Mouse (Mus musculus) heart, adult 2 months (tissue): ENCODE measurements at regions not wholly inside any gene's neighbourhood (a gene's known extent, or its start where the extent isn't known, plus 50 kb on each side); places are given as distances from the start of the nearest gene placed in this dataset.

Source experiments
- DNase-seq, 2 experiments: peaks; one replicate each; pipeline ENCODE4 v3.0.0; 2021
- H3K27ac ChIP-seq: fragments of 200-600 bp; 2 replicates; pipeline ENCODE4 v1.8.1; 2022
- H3K27me3 ChIP-seq: fragments of 200-500 bp; 2 replicates; pipeline ENCODE4 v1.6.1; 2012; ENCODE audit warnings: mild to moderate bottlenecking, low read length, inconsistent platforms, mixed read lengths; ENCODE audit not compliant: control insufficient read depth, insufficient read depth
- H3K36me3 ChIP-seq: fragments of 200-500 bp; 2 replicates; pipeline ENCODE4 v1.6.1; 2012; ENCODE audit warnings: low read length, inconsistent platforms; ENCODE audit not compliant: control insufficient read depth, insufficient read depth
- H3K4me1 ChIP-seq: fragments of 200-500 bp; 2 replicates; pipeline ENCODE4 v1.6.1; 2011; ENCODE audit warnings: low read length; ENCODE audit not compliant: control insufficient read depth, insufficient read depth
- H3K4me3 ChIP-seq: fragments of 200-600 bp; 2 replicates; pipeline ENCODE4 v1.8.1; 2022
- H3K79me2 ChIP-seq: fragments of 200-500 bp; replicated peaks from 2 replicates; pipeline ENCODE4 v1.6.1; 2012; ENCODE audit warnings: mild to moderate bottlenecking, inconsistent platforms, low read length, moderate library complexity, mixed read lengths; ENCODE audit not compliant: control insufficient read depth, insufficient read depth
- H3K9ac ChIP-seq: fragments of 200-500 bp; 2 replicates; pipeline ENCODE4 v1.6.1; 2012; ENCODE audit warnings: low read depth, mild to moderate bottlenecking, control low read depth, inconsistent platforms, low read length, mixed read lengths
- CTCF ChIP-seq: fragments of 200-600 bp; IDR thresholded peaks from 2 replicates; pipeline ENCODE4 v1.8.1; 2022; ENCODE audit warnings: antibody characterized with exemption, mild to moderate bottlenecking, moderate library complexity
- EP300 ChIP-seq: fragments of 200-500 bp; IDR thresholded peaks from 2 replicates; pipeline ENCODE4 v1.6.1; 2011; ENCODE audit warnings: low read depth, low read length, control low read depth; ENCODE audit not compliant: insufficient read depth
- POLR2A ChIP-seq: fragments of 200-500 bp; IDR thresholded peaks from 2 replicates; pipeline ENCODE4 v1.6.1; 2011; ENCODE audit warnings: mild to moderate bottlenecking, low read depth, low read length, control low read depth; ENCODE audit not compliant: insufficient read depth
- WGBS: fragments of 180-500 bp; shearing (Covaris S2); methylation state at CpG from one replicate; pipeline ENCODE4 v1.1.7; 2018; 5-methylcytosine and 5-hydroxymethylcytosine counted together
- intact Hi-C: fragments of 180-260 bp; cut with DNase I; formaldehyde crosslinking; loops from one replicate; pipeline ENCODE4 v1.15.1; 2025

DNA sequence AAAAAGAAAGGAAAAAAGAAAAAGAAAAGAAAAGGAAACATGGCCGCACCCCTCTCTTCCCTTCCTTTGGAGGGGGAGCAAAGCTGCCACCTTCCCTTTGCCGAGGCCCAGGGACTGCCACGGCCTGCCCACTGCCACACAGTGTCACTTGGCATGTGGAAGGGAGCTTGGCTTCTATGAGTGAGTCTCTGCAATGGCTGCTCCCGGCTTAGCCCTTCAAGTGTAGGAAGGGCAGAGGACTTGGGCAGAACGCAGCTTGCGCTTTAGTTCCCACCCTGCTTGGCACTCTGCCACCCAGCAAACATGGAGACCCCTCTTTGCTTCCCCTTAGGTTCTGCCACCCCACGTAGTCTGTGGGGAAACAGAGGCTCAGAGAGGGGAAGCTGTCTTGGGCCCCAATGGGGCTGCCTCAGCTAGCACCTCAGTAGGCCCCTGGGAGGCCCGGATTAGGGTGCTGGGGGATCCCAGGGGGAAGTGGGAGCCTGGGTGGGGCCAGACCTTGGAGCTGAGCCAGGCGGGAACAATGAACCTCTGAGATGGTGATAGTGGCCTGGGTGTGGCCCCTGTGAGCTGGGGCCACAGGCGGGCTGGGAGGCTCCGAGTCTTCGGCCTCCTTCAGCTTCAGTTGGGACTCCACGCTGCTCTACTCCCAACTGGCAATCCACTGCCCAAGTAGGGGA, 57.7 kb upstream of the Tmem189 start:
- H3K79me2 ChIP-seq, result no peaks in the 10 kb centered on the region
- intact Hi-C loops, result no loop called here
- H3K9ac ChIP-seq, result no peak overlapping the region
- H3K4me3 ChIP-seq, result no peak overlapping the region
- no peak for TF ChIP-seq POLR2A
- no peak for TF ChIP-seq EP300
- no peak for TF ChIP-seq CTCF
- 0 out of 2 replicates have a peak, but pooled peaks cover 1% of the 10 kb centered on the region for H3K4me1 ChIP-seq
- no peak overlapping the region for H3K27ac ChIP-seq
- DNase-seq, result no peak
- WGBS, result 66% methylated on average over 12 of the region's 13 CpGs
- H3K36me3 ChIP-seq, result no peaks in the 10 kb centered on the region
- no peaks in the 10 kb centered on the region for H3K27me3 ChIP-seq

DNA sequence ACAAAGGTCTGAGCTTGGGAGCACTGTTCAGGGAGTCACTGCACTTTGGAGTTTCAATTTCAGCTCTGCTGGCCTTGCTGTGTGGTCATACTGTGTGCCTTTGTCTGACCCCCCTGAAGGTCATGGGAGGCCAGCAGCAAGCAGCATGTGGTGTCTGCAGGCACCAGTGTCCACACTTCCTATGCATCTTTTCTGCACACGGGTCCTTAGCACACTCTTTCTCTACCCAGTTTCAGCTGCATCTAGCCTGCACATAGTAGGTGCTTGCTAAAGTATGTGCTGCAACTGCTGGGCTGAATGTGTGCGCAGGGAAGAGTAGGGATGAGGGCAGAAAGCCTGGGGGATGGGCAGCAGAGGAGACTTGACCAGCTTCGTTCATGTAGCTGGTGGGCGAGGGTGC, 56.7 kb upstream of the Tmem189 start:
- TF ChIP-seq POLR2A, result no peak
- Histone ChIP-seq H3K36me3 (no peaks in the 10 kb centered on the region), H3K79me2 (no peaks in the 10 kb centered on the region), H3K9ac (no peak overlapping the region), H3K4me1 (0 out of 2 replicates have a peak, but pooled peaks cover 1% of the 10 kb centered on the region), H3K27me3 (no peaks in the 10 kb centered on the region), H3K4me3 (no peak overlapping the region), H3K27ac (no peak overlapping the region)
- no peak for DNase-seq
- intact Hi-C loops, result no loop called here
- 92% methylated on average over 4 of the region's 4 CpGs for WGBS

DNA sequence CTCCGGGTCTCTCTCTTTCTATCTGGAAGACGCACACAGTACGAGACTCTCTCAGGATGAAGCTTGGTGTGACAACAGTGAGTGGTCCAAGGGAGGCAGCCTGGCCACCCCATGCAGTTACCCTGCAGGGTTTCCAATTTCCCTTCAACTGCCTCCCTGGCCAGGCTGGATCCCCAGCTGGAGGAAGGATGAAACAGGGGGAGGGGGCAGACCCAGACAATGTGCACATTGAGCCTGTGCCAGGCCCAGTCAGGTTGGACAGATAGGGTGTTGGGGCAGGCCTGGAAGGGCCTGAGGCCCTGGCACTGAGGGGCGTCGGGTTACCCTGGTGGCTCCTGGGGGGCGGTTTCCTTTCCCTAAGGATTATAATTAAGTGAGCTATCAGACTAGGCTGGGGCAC, 55.8 kb upstream of the Tmem189 start:
- no peaks in the 10 kb centered on the region for H3K79me2 ChIP-seq
- no peak for TF ChIP-seq CTCF
- TF ChIP-seq EP300, result no peak
- no peak for TF ChIP-seq POLR2A

DNA sequence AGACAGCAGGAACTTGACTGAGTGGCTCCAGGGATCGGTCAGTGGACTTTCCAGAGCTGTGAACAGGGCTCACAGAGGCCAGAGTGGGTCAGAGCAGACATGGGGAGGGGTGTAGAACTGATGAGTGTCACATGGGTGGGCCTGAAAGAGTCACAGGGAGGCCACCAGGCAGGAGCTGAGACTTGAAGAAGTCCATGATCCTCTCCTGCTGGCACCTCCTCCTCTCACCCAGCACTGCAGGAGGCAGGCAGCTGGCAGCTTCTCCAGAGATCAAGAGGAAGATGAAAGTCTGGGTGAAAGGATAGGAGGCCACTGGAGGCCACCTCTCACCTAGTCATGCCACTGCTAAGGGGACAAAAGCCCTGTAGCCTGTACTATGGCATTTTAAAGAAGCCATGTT, 54.5 kb upstream of the Tmem189 start:
- H3K79me2 ChIP-seq, result no peaks in the 10 kb centered on the region
- H3K36me3 ChIP-seq, result no peaks in the 10 kb centered on the region
- H3K9ac ChIP-seq, result no peak overlapping the region
- 55% methylated on average over 1 of the region's 1 CpGs for WGBS
- TF ChIP-seq EP300 (no peak), POLR2A (no peak), CTCF (no peak)
- no peak overlapping the region for H3K27ac ChIP-seq
- no peaks in the 10 kb centered on the region for H3K27me3 ChIP-seq
- no peak overlapping the region for H3K4me3 ChIP-seq
- no peak for DNase-seq
- intact Hi-C loops, result no loop called here
- 0 out of 2 replicates have a peak, but pooled peaks cover 1% of the 10 kb centered on the region for H3K4me1 ChIP-seq

More for the DNA sequence above, 55.8 kb upstream of the Tmem189 start:
- DNase-seq, result no peak
- Histone ChIP-seq H3K4me1 (0 out of 2 replicates have a peak, but pooled peaks cover 1% of the 10 kb centered on the region), H3K9ac (no peak overlapping the region), H3K36me3 (no peaks in the 10 kb centered on the region), H3K27ac (no peak overlapping the region), H3K27me3 (no peaks in the 10 kb centered on the region), H3K4me3 (no peak overlapping the region)
- 84% methylated on average over 6 of the region's 6 CpGs for WGBS
- intact Hi-C loops, result no loop called here

DNA sequence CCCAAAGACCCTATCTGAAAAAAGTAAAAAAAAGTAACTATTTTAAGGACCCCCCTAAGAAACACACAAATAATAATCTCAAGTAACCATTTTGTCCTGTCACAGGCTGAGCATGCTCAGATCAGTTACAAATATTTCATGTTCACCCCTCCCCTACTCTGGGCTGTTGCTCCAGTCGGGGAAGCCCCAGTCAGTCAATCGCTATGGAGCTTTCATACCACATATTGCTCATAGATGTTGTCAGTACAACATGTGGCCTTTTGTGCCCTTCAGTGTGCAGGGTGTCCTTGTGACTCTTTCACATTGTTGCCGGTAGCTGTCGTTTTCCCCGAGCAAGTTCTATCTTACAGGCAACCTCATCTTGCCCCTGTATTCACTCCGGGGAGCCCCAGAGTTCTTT, 52.9 kb upstream of the Tmem189 start:
- Histone ChIP-seq H3K36me3 (no peaks in the 10 kb centered on the region), H3K27me3 (no peaks in the 10 kb centered on the region), H3K9ac (no peak overlapping the region), H3K4me1 (0 out of 2 replicates have a peak, but pooled peaks cover 1% of the 10 kb centered on the region), H3K27ac (no peak overlapping the region), H3K4me3 (no peak overlapping the region), H3K79me2 (no peaks in the 10 kb centered on the region)
- 43% methylated on average over 6 of the region's 6 CpGs for WGBS
- TF ChIP-seq CTCF (no peak), POLR2A (no peak), EP300 (no peak)
- no peak for DNase-seq
- intact Hi-C loops, result no loop called here

DNA sequence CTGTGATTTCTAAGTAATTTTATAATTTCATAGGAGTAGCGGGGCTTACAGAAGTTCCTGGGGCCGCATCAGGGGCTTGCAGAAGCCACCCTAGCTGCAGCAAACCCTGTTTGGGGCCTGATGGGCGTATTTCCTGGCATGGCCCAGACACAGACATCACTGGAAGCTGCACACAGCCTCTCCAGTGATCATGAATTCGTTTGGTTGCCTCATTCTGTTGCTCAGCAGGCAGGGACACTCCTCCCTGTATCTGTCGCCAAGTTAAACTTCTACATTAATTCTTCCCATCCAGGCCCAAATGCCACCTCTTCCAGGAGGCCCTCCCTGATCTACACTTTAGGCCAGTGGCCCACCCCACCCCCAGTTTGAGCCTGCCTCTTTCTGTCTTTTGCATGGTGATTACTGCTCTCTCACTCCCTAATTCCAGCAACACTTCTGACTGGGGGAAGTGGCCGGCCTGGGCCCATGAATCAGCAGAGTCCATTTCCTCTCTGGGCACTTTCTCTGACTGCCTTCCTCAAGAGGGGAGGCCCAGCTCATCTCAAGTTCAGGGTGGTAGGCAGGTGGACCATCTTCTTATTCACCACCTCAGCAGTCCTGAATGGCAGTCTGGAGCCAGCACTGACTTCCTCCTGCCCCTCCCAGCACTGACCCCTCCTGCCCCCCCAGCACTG, 51.0 kb upstream of the Tmem189 start:
- Histone ChIP-seq H3K4me1 (no peaks in the 10 kb centered on the region), H3K27ac (no peak overlapping the region), H3K79me2 (no peaks in the 10 kb centered on the region), H3K4me3 (no peak overlapping the region), H3K27me3 (no peaks in the 10 kb centered on the region), H3K36me3 (no peaks in the 10 kb centered on the region), H3K9ac (no peak overlapping the region)
- intact Hi-C loops, result no loop called here
- TF ChIP-seq CTCF (no peak), POLR2A (no peak), EP300 (no peak)
- 66% methylated on average over 6 of the region's 6 CpGs for WGBS
- no peak for DNase-seq
